Mouse (Mus musculus): ENCODE data around the gene Bcl2.

GRCm38 (mm10) chr1:106759572-106760435 lies 45.7 kb upstream of the Bcl2 start, which contains the start of gene Kdsr:
- 0 out of 2 replicates have a peak, but pooled peaks have one; percentile 55 for TF ChIP-seq CTCF (IDR thresholded peaks at IDR 0.05; ENCODE audit: borderline replicate concordance, control insufficient read depth, extremely low read depth, insufficient read depth, low read length, poor library complexity)
- TF ChIP-seq POLR2A (IDR thresholded peaks at IDR 0.05; ENCODE audit: control insufficient read depth, extremely low read depth, insufficient read depth, low read length, poor library complexity) = peak; percentile 89

Measured in thymus, adult 2 months (tissue).